Mouse (Mus musculus): ENCODE measurements around the gene Hsd17b2.

DNA sequence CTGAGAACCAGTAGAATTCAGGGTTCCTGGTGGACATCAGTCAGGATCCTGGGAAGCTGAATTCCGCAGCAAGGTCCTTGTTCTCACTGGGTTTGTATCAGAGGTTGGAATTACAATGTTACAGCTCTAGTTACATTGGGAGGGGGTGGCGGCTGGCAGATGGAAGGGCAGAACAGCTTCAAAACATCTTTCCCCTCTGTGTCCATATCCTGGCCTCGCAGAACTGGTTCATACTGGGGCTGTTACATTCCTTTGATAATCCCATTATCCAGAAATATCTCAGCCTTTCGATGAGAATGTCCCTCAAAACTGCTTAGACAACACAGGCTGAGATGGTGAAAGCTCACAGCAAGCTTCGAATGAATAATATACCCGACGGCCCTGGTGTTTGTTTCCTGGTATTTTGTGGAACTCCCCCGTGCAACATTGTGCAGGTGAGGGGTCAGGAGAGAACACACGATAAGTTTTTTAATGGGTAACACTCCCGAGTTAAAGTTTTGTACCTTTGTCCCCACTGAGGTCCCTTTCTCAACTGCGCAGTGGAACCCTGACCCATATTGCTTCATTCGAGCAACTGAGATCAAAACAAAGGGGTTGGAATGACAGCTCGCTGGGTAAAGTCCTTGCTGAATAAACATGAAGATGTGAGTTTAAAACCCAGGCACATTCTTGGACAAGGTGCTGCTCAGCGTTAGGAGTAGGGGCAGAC lies 16.6 kb downstream of the Hsd17b2 start:
- TF ChIP-seq CTCF (IDR thresholded peaks at IDR 0.05; ENCODE audit: low read depth) (no peak), EP300 (IDR thresholded peaks at IDR 0.05; ENCODE audit: low read depth) (peak; percentile 85)

All from liver, postnatal 0 days (tissue).